Mouse (Mus musculus): ENCODE results near the gene Nr2e1. TPM values are rescaled to one million over a fixed set of nuclear protein-coding genes. Genes with fewer than 3 reads are reported as not detected.
A peak's percentile ranks its signal among the peaks of the same experiment; 100 is the strongest.

The Nr2e1 gene
- polyA plus RNA-seq, 1 experiment from 2014 or later = not detected

DNA sequence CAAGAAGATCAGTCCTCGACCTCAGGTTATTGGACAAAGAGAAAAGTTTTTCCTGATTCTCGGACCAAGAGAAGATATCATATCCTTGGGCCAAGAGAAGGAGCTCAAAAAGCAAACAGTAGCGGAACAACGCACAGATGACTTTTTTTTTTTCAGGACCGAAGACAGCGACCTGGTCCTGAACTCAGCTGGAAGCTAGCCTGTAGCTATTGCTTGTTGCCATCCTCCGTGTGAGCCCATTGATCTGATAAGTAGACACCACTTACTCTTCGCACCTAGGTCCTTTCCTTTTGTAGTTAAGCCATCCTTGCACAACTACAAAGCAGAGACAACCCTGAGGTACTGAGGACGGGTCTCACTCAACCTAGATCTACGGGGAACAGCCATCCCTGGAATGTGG is 8.8 kb downstream of the Nr2e1 start:
- ATAC-seq (no peak), DNase-seq (no peak)
- Histone ChIP-seq H3K4me1 (ENCODE audit: insufficient read depth) (peaks cover 4% of the 10 kb centered on the region; the same call in 1 of the 2 replicates), H3K9ac (replicated peaks) (no peak overlapping the region), H3K27ac (ENCODE audit: low read depth) (no peak overlapping the region), H3K27me3 (ENCODE audit: insufficient read depth, low read length) (peaks cover 97% of the 10 kb centered on the region), H3K4me2 (ENCODE audit: low read depth, low read length) (no peak overlapping the region), H3K9me3 (ENCODE audit: low read length) (no peaks in the 10 kb centered on the region), H3K4me3 (ENCODE audit: low read depth, low read length) (no peak overlapping the region), H3K36me3 (replicated peaks; ENCODE audit: insufficient read depth, low read length) (no peaks in the 10 kb centered on the region)
- no peak for TF ChIP-seq EP300 (IDR thresholded peaks at IDR 0.05; ENCODE audit: low read depth)
- no peak for TF ChIP-seq CTCF (IDR thresholded peaks at IDR 0.05; ENCODE audit: low read depth)
- 4% methylated on average over 10 of the region's 10 CpGs for WGBS (ENCODE audit: insufficient replicate concordance)

DNA sequence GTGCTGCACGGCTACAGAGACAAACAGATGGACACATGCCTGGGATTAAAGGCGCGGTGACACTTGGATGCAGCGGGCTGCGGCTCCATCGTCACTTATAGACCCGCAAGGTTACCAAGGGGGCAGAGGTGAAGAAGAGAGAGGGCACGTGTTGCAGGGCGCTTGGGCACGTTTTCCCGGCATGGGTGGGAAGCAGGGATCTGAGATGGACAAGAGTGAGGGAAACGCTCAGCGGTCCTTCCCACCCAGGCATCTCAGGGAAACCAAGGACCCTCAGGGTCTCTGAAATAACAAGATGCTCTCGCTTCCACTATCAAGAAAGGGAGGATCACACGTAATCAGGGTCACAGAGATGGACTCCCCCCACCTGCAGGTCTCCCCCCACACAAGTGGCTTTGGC is 10.5 kb downstream of the Nr2e1 start:
- Histone ChIP-seq H3K36me3 (replicated peaks; ENCODE audit: insufficient read depth, low read length) (no peaks in the 10 kb centered on the region), H3K27me3 (ENCODE audit: insufficient read depth, low read length) (peaks cover 93% of the 10 kb centered on the region), H3K27ac (ENCODE audit: low read depth) (no peak overlapping the region), H3K4me3 (ENCODE audit: low read depth, low read length) (no peak overlapping the region), H3K9ac (replicated peaks) (no peak overlapping the region), H3K9me3 (ENCODE audit: low read length) (no peaks in the 10 kb centered on the region), H3K4me1 (ENCODE audit: insufficient read depth) (no peaks in the 10 kb centered on the region), H3K4me2 (ENCODE audit: low read depth, low read length) (no peak overlapping the region)
- ATAC-seq = no peak
- WGBS (ENCODE audit: insufficient replicate concordance) = 4% methylated on average over 15 of the region's 15 CpGs
- TF ChIP-seq CTCF (IDR thresholded peaks at IDR 0.05; ENCODE audit: low read depth) (no peak), EP300 (IDR thresholded peaks at IDR 0.05; ENCODE audit: low read depth) (no peak)
- no peak for DNase-seq

GRCm38 (mm10) chr10:42572567-42572966 is 10.9 kb downstream of the Nr2e1 start:
- Histone ChIP-seq H3K27me3 (ENCODE audit: insufficient read depth, low read length) (peaks cover 92% of the 10 kb centered on the region), H3K36me3 (replicated peaks; ENCODE audit: insufficient read depth, low read length) (no peaks in the 10 kb centered on the region), H3K4me2 (ENCODE audit: low read depth, low read length) (no peak overlapping the region), H3K4me3 (ENCODE audit: low read depth, low read length) (no peak overlapping the region), H3K27ac (ENCODE audit: low read depth) (no peak overlapping the region), H3K4me1 (ENCODE audit: insufficient read depth) (no peaks in the 10 kb centered on the region), H3K9ac (replicated peaks) (no peak overlapping the region), H3K9me3 (ENCODE audit: low read length) (no peaks in the 10 kb centered on the region)
- ATAC-seq = no peak
- WGBS (ENCODE audit: insufficient replicate concordance) = 4% methylated on average over 20 of the region's 20 CpGs
- no peak for DNase-seq
- TF ChIP-seq CTCF (IDR thresholded peaks at IDR 0.05; ENCODE audit: low read depth) = no peak
- TF ChIP-seq EP300 (IDR thresholded peaks at IDR 0.05; ENCODE audit: low read depth) = no peak

- H3K4me2 ChIP-seq (ENCODE audit: low read depth, low read length) = no peak overlapping the region
- H3K27ac ChIP-seq (ENCODE audit: low read depth) = no peak overlapping the region
- TF ChIP-seq CTCF (IDR thresholded peaks at IDR 0.05; ENCODE audit: low read depth) (no peak), EP300 (IDR thresholded peaks at IDR 0.05; ENCODE audit: low read depth) (no peak)
- H3K4me1 ChIP-seq (ENCODE audit: insufficient read depth) = no peaks in the 10 kb centered on the region
- peaks cover 41% of the 10 kb centered on the region for H3K27me3 ChIP-seq (ENCODE audit: insufficient read depth, low read length)
- ATAC-seq = no peak; the same call in 1 of the 2 replicates
- H3K9ac ChIP-seq (replicated peaks) = no peak overlapping the region
- no peak overlapping the region for H3K4me3 ChIP-seq (ENCODE audit: low read depth, low read length)
- no peaks in the 10 kb centered on the region for H3K9me3 ChIP-seq (ENCODE audit: low read length)
- no peaks in the 10 kb centered on the region for H3K36me3 ChIP-seq (replicated peaks; ENCODE audit: insufficient read depth, low read length)
- peak; percentile 62 for DNase-seq
- 2% methylated on average over 12 of the region's 12 CpGs for WGBS (ENCODE audit: insufficient replicate concordance)
Measured at GRCm38 (mm10) chr10:42562272-42562671, 21.2 kb downstream of the Nr2e1 start.

- Histone ChIP-seq H3K27ac (ENCODE audit: low read depth) (no peak overlapping the region), H3K9me3 (ENCODE audit: low read length) (no peaks in the 10 kb centered on the region), H3K4me2 (ENCODE audit: low read depth, low read length) (no peak overlapping the region), H3K9ac (replicated peaks) (no peak overlapping the region), H3K4me3 (ENCODE audit: low read depth, low read length) (no peak overlapping the region), H3K4me1 (ENCODE audit: insufficient read depth) (no peaks in the 10 kb centered on the region), H3K36me3 (replicated peaks; ENCODE audit: insufficient read depth, low read length) (no peaks in the 10 kb centered on the region), H3K27me3 (ENCODE audit: insufficient read depth, low read length) (peaks cover 22% of the 10 kb centered on the region)
- 66% methylated on average over 5 of the region's 5 CpGs for WGBS (ENCODE audit: insufficient replicate concordance)
- TF ChIP-seq CTCF (IDR thresholded peaks at IDR 0.05; ENCODE audit: low read depth) (no peak), EP300 (IDR thresholded peaks at IDR 0.05; ENCODE audit: low read depth) (no peak)
- DNase-seq = no peak
- no peak for ATAC-seq
Measured at GRCm38 (mm10) chr10:42559581-42560200, 23.7 kb downstream of the Nr2e1 start.

DNA sequence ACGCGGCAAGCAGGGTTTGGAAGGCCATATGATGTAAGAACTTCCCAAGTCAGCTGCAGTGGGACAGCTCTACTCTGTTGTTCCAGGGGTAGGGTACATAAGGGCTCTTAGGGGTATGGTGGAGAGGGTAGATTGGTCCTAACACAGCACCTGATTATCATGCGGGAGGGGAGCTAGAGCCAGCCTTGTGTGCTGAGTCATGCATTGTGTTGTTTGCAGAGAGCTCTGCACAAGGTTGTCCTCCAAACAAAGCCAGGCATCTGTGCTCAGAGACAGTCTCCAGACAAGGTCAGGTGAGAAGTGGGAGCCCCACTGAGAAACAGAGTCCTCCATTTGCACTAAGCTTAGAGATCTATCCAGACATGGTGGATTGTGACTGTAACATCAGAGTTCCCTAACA is 36.9 kb downstream of the Nr2e1 start:
- H3K27ac ChIP-seq (ENCODE audit: low read depth) = no peak overlapping the region
- no peak for ATAC-seq

More for the DNA sequence above, 36.9 kb downstream of the Nr2e1 start:
- H3K4me3 ChIP-seq (ENCODE audit: low read depth, low read length) = no peak overlapping the region
- 0 out of 2 replicates have a peak, but pooled peaks cover 4% of the 10 kb centered on the region for H3K27me3 ChIP-seq (ENCODE audit: insufficient read depth, low read length)
- H3K9ac ChIP-seq (replicated peaks) = no peak overlapping the region
- H3K9me3 ChIP-seq (ENCODE audit: low read length) = no peaks in the 10 kb centered on the region
- 84% methylated on average over 3 of the region's 3 CpGs for WGBS (ENCODE audit: insufficient replicate concordance)
- DNase-seq = no peak
- H3K4me2 ChIP-seq (ENCODE audit: low read depth, low read length) = no peak overlapping the region
- no peaks in the 10 kb centered on the region for H3K4me1 ChIP-seq (ENCODE audit: insufficient read depth)
- no peaks in the 10 kb centered on the region for H3K36me3 ChIP-seq (replicated peaks; ENCODE audit: insufficient read depth, low read length)
- no peak for TF ChIP-seq CTCF (IDR thresholded peaks at IDR 0.05; ENCODE audit: low read depth)

Data from liver, postnatal 0 days (tissue).